Mouse (Mus musculus) heart, adult 10 weeks (tissue): Measurements from ENCODE around the gene Olfr1202. TPM values are rescaled to one million over a fixed set of nuclear protein-coding genes. Genes with fewer than 3 reads are reported as not detected.

ENCODE experiments used
- polyA plus RNA-seq: library from polyadenylated mRNA; stranded (reverse); fragments of 350-450 nt; fragmentation: Illumina TruSeq; extraction: RNeasy Lipid Tissue Mini Kit (QIAGEN cat#74804); gene quantifications from one replicate; pipeline ENCODE4 v1.2.3, GENCODE M21; 2014; ENCODE audit warnings: low read depth, low replicate concordance

The Olfr1202 gene
- not detected for polyA plus RNA-seq

GRCm38 (mm10) chr2:88814196-88814595 lies at the start of gene Olfr1202:
Gene Olfr1202 (plus strand): TSS chr2:88814496.

GRCm38 (mm10) chr2:88770388-88770787 lies 43.9 kb upstream of the Olfr1202 start, which contains the start of gene Olfr1200:
Gene Olfr1200 (minus strand): TSS chr2:88770488.

GRCm38 (mm10) chr2:88792736-88793135 lies 21.6 kb upstream of the Olfr1202 start, which contains the start of gene Olfr1201:
Gene Olfr1201 (plus strand): TSS chr2:88793036.

GRCm38 (mm10) chr2:88829437-88829836 lies 15.1 kb downstream of the Olfr1202 start, which contains the start of gene Olfr1205:
Gene Olfr1205 (plus strand): TSS chr2:88829737.

GRCm38 (mm10) chr2:88848992-88849391 lies 34.7 kb downstream of the Olfr1202 start, which contains the start of gene Olfr1204:
Gene Olfr1204 (plus strand): TSS chr2:88849292.

GRCm38 (mm10) chr2:88862931-88863330 lies 48.6 kb downstream of the Olfr1202 start, which contains the start of gene Olfr1206:
Gene Olfr1206 (plus strand): TSS chr2:88863231.

Other genes with a start within 250 kb of the Olfr1202 start
- gene Olfr1189, start 228.0 kb upstream of the Olfr1202 start, polyA plus RNA-seq = not detected
- not detected for gene Olfr1191-ps1, start 174.0 kb upstream of the Olfr1202 start, polyA plus RNA-seq
- gene Olfr1192-ps1, start 166.0 kb upstream of the Olfr1202 start, polyA plus RNA-seq = not detected
- gene Olfr1193, start 138.9 kb upstream of the Olfr1202 start, polyA plus RNA-seq = not detected
- gene Olfr1195, start 125.3 kb upstream of the Olfr1202 start, polyA plus RNA-seq = not detected
- gene Olfr1196, start 109.9 kb upstream of the Olfr1202 start, polyA plus RNA-seq = not detected
- gene Olfr1197, start 82.1 kb upstream of the Olfr1202 start, polyA plus RNA-seq = not detected
- gene Olfr1198, start 63.1 kb upstream of the Olfr1202 start, polyA plus RNA-seq = not detected
- not detected for gene Olfr1199, start 54.0 kb upstream of the Olfr1202 start, polyA plus RNA-seq
- gene Olfr1200, start 44.0 kb upstream of the Olfr1202 start, polyA plus RNA-seq = not detected
- gene Olfr1201, start 21.5 kb upstream of the Olfr1202 start, polyA plus RNA-seq = not detected
- gene Olfr1205, start 15.2 kb downstream of the Olfr1202 start, polyA plus RNA-seq = not detected
- gene Olfr1204, start 34.8 kb downstream of the Olfr1202 start, polyA plus RNA-seq = not detected
- gene Olfr1206, start 48.7 kb downstream of the Olfr1202 start, polyA plus RNA-seq = not detected
- gene Olfr1208, start 87.8 kb downstream of the Olfr1202 start, polyA plus RNA-seq = not detected
- gene Olfr1209, start 100.7 kb downstream of the Olfr1202 start, polyA plus RNA-seq = not detected
- not detected for gene Olfr1211, start 123.6 kb downstream of the Olfr1202 start, polyA plus RNA-seq
- gene Olfr1212, start 139.5 kb downstream of the Olfr1202 start, polyA plus RNA-seq = not detected
- not detected for gene Gm13762, start 165.8 kb downstream of the Olfr1202 start, polyA plus RNA-seq
- not detected for gene Olfr1214, start 178.2 kb downstream of the Olfr1202 start, polyA plus RNA-seq
- gene Olfr1215, start 192.5 kb downstream of the Olfr1202 start, polyA plus RNA-seq = not detected
- gene Olfr1216, start 203.8 kb downstream of the Olfr1202 start, polyA plus RNA-seq = not detected
- not detected for gene Olfr1217, start 217.6 kb downstream of the Olfr1202 start, polyA plus RNA-seq
- gene Olfr1218, start 246.7 kb downstream of the Olfr1202 start, polyA plus RNA-seq = not detected